ENCODE assay signal across 8 mouse cellular contexts in genomic region chr9:104410211-104410610, GRCm38 (mm10).
A peak's percentile ranks its signal among the peaks of the same experiment; 100 is the strongest.
DNase-seq lines count a peak whose midpoint lies in the region; ATAC-seq lines count a peak whose summit lies in the region.

No protein-coding gene starts in this region.

- H3K9me3 ChIP-seq in intestine, embryonic 14.5 days (ENCODE audit: control insufficient read depth, low read length) = no peaks in the 10 kb centered on the region
- no peaks in the 10 kb centered on the region for H3K9me3 ChIP-seq in intestine, embryonic 16.5 days (ENCODE audit: control insufficient read depth, low read length)
- H3K9me3 ChIP-seq in midbrain, embryonic 15.5 days = no peaks in the 10 kb centered on the region

- H3K9ac ChIP-seq in intestine, embryonic 14.5 days (ENCODE audit: low read length) = no peak overlapping the region
- no peak overlapping the region for H3K9ac ChIP-seq in intestine, embryonic 16.5 days (ENCODE audit: low read depth, low read length)
- H3K9ac ChIP-seq in midbrain, embryonic 15.5 days = no peak overlapping the region

- H3K4me1 ChIP-seq in intestine, embryonic 14.5 days (replicated peaks; ENCODE audit: control insufficient read depth, insufficient read depth, low read length) = no peaks in the 10 kb centered on the region; the same call in 1 of the 2 replicates
- 0 out of 2 replicates have a peak, but pooled peaks cover 4% of the 10 kb centered on the region for H3K4me1 ChIP-seq in intestine, embryonic 16.5 days (ENCODE audit: control insufficient read depth, insufficient read depth, low read length)
- H3K4me1 ChIP-seq in midbrain, embryonic 15.5 days = peaks cover 25% of the 10 kb centered on the region

- H3K27ac ChIP-seq in intestine, embryonic 14.5 days (ENCODE audit: low read depth) = no peak overlapping the region
- H3K27ac ChIP-seq in intestine, embryonic 16.5 days (ENCODE audit: low read length) = no peak overlapping the region
- no peak overlapping the region for H3K27ac ChIP-seq in midbrain, embryonic 15.5 days

- DNase-seq in intestine, embryonic 14.5 days (ENCODE audit: low spot score) = peak; percentile 56
- DNase-seq in MEL-GATA-1-ER (ENCODE audit: extremely low read depth, low read depth) = peak; percentile 59
- peak; percentile 14 to 30 for DNase-seq in cerebellum, postnatal 36 days
- DNase-seq in left cerebral cortex, adult 18-20 months (ENCODE audit: low spot score in 2 of 2) = peak; percentile 53 to 57
- DNase-seq in thymus, postnatal 25 days = peak; percentile 11

- H3K36me3 ChIP-seq in intestine, embryonic 14.5 days (ENCODE audit: control insufficient read depth, insufficient read depth, low read length) = no peaks in the 10 kb centered on the region
- H3K36me3 ChIP-seq in intestine, embryonic 16.5 days (ENCODE audit: control insufficient read depth, insufficient read depth, low read length) = no peaks in the 10 kb centered on the region
- H3K36me3 ChIP-seq in midbrain, embryonic 15.5 days (replicated peaks) = no peaks in the 10 kb centered on the region

- no peak overlapping the region for H3K4me3 ChIP-seq in intestine, embryonic 14.5 days (ENCODE audit: low read depth, low read length)
- H3K4me3 ChIP-seq in intestine, embryonic 16.5 days (ENCODE audit: low read length) = no peak overlapping the region
- no peak overlapping the region for H3K4me3 ChIP-seq in midbrain, embryonic 15.5 days

- H3K27me3 ChIP-seq in intestine, embryonic 14.5 days (replicated peaks; ENCODE audit: control insufficient read depth, insufficient read depth, low read length) = 0 out of 2 replicates have a peak, but pooled peaks cover 16% of the 10 kb centered on the region
- no peaks in the 10 kb centered on the region for H3K27me3 ChIP-seq in intestine, embryonic 16.5 days (replicated peaks; ENCODE audit: control insufficient read depth, insufficient read depth, low read length)
- 0 out of 2 replicates have a peak, but pooled peaks cover 6% of the 10 kb centered on the region for H3K27me3 ChIP-seq in midbrain, embryonic 15.5 days (replicated peaks)

- no peak for ATAC-seq in intestine, embryonic 14.5 days (replicated peaks; ENCODE audit: low FRiP score, low TSS enrichment, low read depth)
- no peak for ATAC-seq in intestine, embryonic 16.5 days
- ATAC-seq in hematopoietic stem cell, adult 5-6 weeks (replicated peaks in 1 of 2; ENCODE audit: insufficient read depth in 1 of 2, low FRiP score in 2 of 2, low TSS enrichment in 1 of 2, low read depth in 1 of 2, poor library complexity in 2 of 2, severe bottlenecking in 2 of 2) = peak; percentile 43 to 75; a peak in 2 of 4 replicates
- ATAC-seq in midbrain, embryonic 15.5 days (replicated peaks) = no peak

- H3K4me2 ChIP-seq in intestine, embryonic 14.5 days (ENCODE audit: low read length) = peak overlapping the region; percentile 55; the same call in 1 of the 2 replicates
- H3K4me2 ChIP-seq in intestine, embryonic 16.5 days (ENCODE audit: low read depth, low read length) = no peak overlapping the region
- H3K4me2 ChIP-seq in midbrain, embryonic 15.5 days = peak overlapping the region; percentile 66; the same call in 1 of the 2 replicates

- 5% methylated on average over 5 of the region's 5 CpGs for WGBS in intestine, embryonic 14.5 days
- WGBS in intestine, embryonic 16.5 days = 5% methylated on average over 5 of the region's 5 CpGs
- 4% methylated on average over 5 of the region's 5 CpGs for WGBS in midbrain, embryonic 15.5 days

Comparison
In these comparisons a context has a peak if more than half of its experiments do, and no peak if none do; other contexts are left out.
1. ATAC-seq: peak in hematopoietic stem cell, adult 5-6 weeks (2 of 2); none in intestine, embryonic 14.5 days (single experiment), intestine, embryonic 16.5 days (single experiment) and midbrain, embryonic 15.5 days (single experiment).
2. Peak in every context shown above with its lines, with median percentiles within 50 percentile points of each other: DNase-seq.